Mouse (Mus musculus): Measurements from ENCODE around the gene Cfap100. TPM values are rescaled to one million over a fixed set of nuclear protein-coding genes. Genes with fewer than 3 reads are reported as not detected.

Cfap100 gene
- total and polyA plus RNA-seq, 3 experiments = 0.10 TPM; not detected in 2

DNA sequence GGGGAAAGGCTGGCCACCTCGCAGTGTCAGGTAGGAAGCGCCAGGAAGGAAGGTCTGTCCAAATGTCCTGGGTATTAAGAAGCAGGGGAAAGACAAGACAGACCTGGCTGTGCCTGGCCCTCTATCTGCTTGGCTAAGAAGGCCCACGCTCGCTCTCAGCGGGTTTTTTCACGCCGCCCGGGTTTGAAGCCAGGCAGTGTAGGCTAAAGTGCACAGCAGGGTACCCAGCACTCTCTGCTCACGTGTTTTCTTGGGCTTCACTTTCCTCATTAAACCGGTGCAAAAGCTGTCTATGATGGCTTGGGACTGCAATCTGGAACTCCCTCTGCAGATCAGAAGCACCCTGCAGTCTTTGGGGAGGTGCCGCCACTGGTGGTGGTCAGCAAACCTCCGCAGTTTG is 33.2 kb upstream of the Cfap100 start:
- Histone ChIP-seq H3K4me2 (ENCODE audit: insufficient read depth, low read depth, poor library complexity, severe bottlenecking) (no peak overlapping the region), H3K4me1 (ENCODE audit: control insufficient read depth in 1 of 2, insufficient read depth in 2 of 2) (no peaks in the 10 kb centered on the region), H3K36me3 (replicated peaks in 1 of 2; ENCODE audit: control insufficient read depth in 1 of 2, insufficient read depth in 1 of 2, low read length in 1 of 2) (no peaks in the 10 kb centered on the region), H3K9ac (ENCODE audit: insufficient read depth, low read depth) (no peak overlapping the region), H3K27ac (ENCODE audit: insufficient read depth, low read depth) (no peak overlapping the region), H3K27me3 (replicated peaks) (peaks cover 64% of the 10 kb centered on the region), H3K4me3 (replicated peaks in 1 of 3; ENCODE audit: low read depth in 2 of 3, low read length in 2 of 3, poor library complexity in 1 of 3) (no peak overlapping the region), H3K79me2 (replicated peaks; ENCODE audit: control insufficient read depth, extremely low read depth, insufficient read depth, poor library complexity, severe bottlenecking) (no peaks in the 10 kb centered on the region), H3K9me3 (replicated peaks; ENCODE audit: low read length) (peaks cover 6% of the 10 kb centered on the region)
- DNase-seq (ENCODE audit: extremely low read depth) = no peak
- in situ Hi-C loops (cut with MboI; ENCODE audit: low pct_ligation_motif_present, low pct_unique_long_range_greater_than_20kb, low sequenced_read_pairs) (no loop called here), dilution Hi-C loops (cut with MboI; ENCODE audit: extremely low pct_ligation_motif_present, extremely low pct_unique_long_range_greater_than_20kb, low sequenced_read_pairs) (no loop called here)
- TF ChIP-seq E2F4 (IDR thresholded peaks at IDR 0.05; ENCODE audit: insufficient replicate concordance, low read depth, low read length) (no peak), JUND (conservative IDR thresholded peaks at IDR 0.05; ENCODE audit: low read depth, low read length) (no peak), ZNF384 (IDR thresholded peaks at IDR 0.05; ENCODE audit: low read depth, low read length) (no peak), EP300 (IDR thresholded peaks at IDR 0.05; ENCODE audit: low read length) (no peak), ETS1 (conservative IDR thresholded peaks at IDR 0.05; ENCODE audit: low read depth, low read length) (no peak)

DNA sequence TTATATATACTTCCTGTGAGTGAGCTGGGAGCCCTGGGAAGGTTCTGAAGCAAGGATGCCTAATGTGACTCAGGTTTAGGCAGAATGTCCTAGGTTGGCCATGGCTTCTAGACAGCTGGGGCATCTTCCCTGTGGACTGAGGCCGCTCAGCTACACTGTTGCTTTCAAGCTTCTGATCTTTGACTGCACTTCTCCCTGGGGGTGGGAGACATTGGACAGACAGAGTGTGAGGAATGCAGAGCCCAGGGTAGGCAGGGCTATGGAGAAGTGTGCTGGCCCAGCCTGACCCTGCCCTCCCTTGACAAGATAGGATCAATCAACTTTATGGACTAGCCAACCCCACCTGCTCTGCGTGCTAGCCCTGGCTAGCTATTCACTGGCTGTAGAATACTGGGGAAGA is 32.6 kb upstream of the Cfap100 start:
- Histone ChIP-seq H3K4me2 (ENCODE audit: insufficient read depth, low read depth, poor library complexity, severe bottlenecking) (no peak overlapping the region), H3K4me1 (ENCODE audit: control insufficient read depth in 1 of 2, insufficient read depth in 2 of 2) (no peaks in the 10 kb centered on the region), H3K9me3 (replicated peaks; ENCODE audit: low read length) (peaks cover 6% of the 10 kb centered on the region), H3K27me3 (replicated peaks) (peaks cover 63% of the 10 kb centered on the region), H3K9ac (ENCODE audit: insufficient read depth, low read depth) (no peak overlapping the region), H3K79me2 (replicated peaks; ENCODE audit: control insufficient read depth, extremely low read depth, insufficient read depth, poor library complexity, severe bottlenecking) (no peaks in the 10 kb centered on the region), H3K36me3 (replicated peaks in 1 of 2; ENCODE audit: control insufficient read depth in 1 of 2, insufficient read depth in 1 of 2, low read length in 1 of 2) (no peaks in the 10 kb centered on the region), H3K27ac (ENCODE audit: insufficient read depth, low read depth) (no peak overlapping the region), H3K4me3 (replicated peaks in 1 of 3; ENCODE audit: low read depth in 2 of 3, low read length in 2 of 3, poor library complexity in 1 of 3) (no peak overlapping the region)
- TF ChIP-seq ZC3H11A (IDR thresholded peaks at IDR 0.05; ENCODE audit: low read depth, low read length) (no peak), POLR2AphosphoS2 (IDR thresholded peaks at IDR 0.05; ENCODE audit: low read depth, low read length) (no peak)
- dilution Hi-C loops (cut with MboI; ENCODE audit: extremely low pct_ligation_motif_present, extremely low pct_unique_long_range_greater_than_20kb, low sequenced_read_pairs) = no loop called here
- in situ Hi-C loops (cut with MboI; ENCODE audit: low pct_ligation_motif_present, low pct_unique_long_range_greater_than_20kb, low sequenced_read_pairs) = no loop called here
- DNase-seq (ENCODE audit: extremely low read depth) = no peak

DNA sequence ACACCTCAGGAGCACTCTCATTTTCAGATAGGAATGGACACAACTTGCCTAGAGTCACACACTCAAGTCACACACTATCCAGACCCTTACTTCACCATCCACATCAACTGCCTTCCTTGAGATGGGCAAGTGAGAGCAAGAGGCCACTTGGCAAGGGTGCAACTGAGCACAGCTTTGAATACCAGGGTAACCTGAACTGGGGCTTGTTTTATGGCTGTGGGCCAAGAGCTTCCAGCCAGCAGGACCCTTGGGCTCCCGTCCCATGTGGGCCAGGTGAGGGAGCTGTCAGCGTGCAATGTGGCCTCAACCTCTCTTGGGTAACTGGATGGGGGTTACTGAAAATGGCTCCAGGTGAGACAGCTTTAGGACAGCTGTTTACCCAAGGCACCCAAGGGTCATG is 28.8 kb upstream of the Cfap100 start:
- Histone ChIP-seq H3K79me2 (replicated peaks; ENCODE audit: control insufficient read depth, extremely low read depth, insufficient read depth, poor library complexity, severe bottlenecking) (no peaks in the 10 kb centered on the region), H3K27ac (ENCODE audit: insufficient read depth, low read depth) (no peak overlapping the region), H3K36me3 (replicated peaks in 1 of 2; ENCODE audit: control insufficient read depth in 1 of 2, insufficient read depth in 1 of 2, low read length in 1 of 2) (no peaks in the 10 kb centered on the region), H3K4me2 (ENCODE audit: insufficient read depth, low read depth, poor library complexity, severe bottlenecking) (no peak overlapping the region), H3K4me3 (replicated peaks in 1 of 3; ENCODE audit: low read depth in 2 of 3, low read length in 2 of 3, poor library complexity in 1 of 3) (no peak overlapping the region), H3K9me3 (replicated peaks; ENCODE audit: low read length) (no peaks in the 10 kb centered on the region), H3K9ac (ENCODE audit: insufficient read depth, low read depth) (no peak overlapping the region), H3K4me1 (ENCODE audit: control insufficient read depth in 1 of 2, insufficient read depth in 2 of 2) (no peaks in the 10 kb centered on the region), H3K27me3 (replicated peaks) (peaks cover 81% of the 10 kb centered on the region)
- TF ChIP-seq NRF1 (IDR thresholded peaks at IDR 0.05; ENCODE audit: low read depth, low read length) (no peak), IRF4 (IDR thresholded peaks at IDR 0.05; ENCODE audit: low read depth, low read length) (no peak), ZMIZ1 (IDR thresholded peaks at IDR 0.05; ENCODE audit: low read depth, low read length) (no peak), MYC (IDR thresholded peaks at IDR 0.05; ENCODE audit: low read depth, low read length) (no peak), POLR2AphosphoS2 (IDR thresholded peaks at IDR 0.05; ENCODE audit: low read depth, low read length) (no peak), RAD21 (IDR thresholded peaks at IDR 0.05; ENCODE audit: low read depth, low read length) (no peak), USF2 (conservative IDR thresholded peaks at IDR 0.05; ENCODE audit: low read depth, low read length) (no peak), JUND (conservative IDR thresholded peaks at IDR 0.05; ENCODE audit: low read depth, low read length) (no peak), SMC3 (IDR thresholded peaks at IDR 0.05; ENCODE audit: low read depth, low read length) (no peak)
- dilution Hi-C loops (cut with MboI; ENCODE audit: extremely low pct_ligation_motif_present, extremely low pct_unique_long_range_greater_than_20kb, low sequenced_read_pairs) (no loop called here), in situ Hi-C loops (cut with MboI; ENCODE audit: low pct_ligation_motif_present, low pct_unique_long_range_greater_than_20kb, low sequenced_read_pairs) (no loop called here)
- no peak for DNase-seq (ENCODE audit: extremely low read depth)

Measured in CH12.LX (cell line).